Mouse (Mus musculus) hindbrain, postnatal 0 days (tissue): ENCODE data around the gene Clec4a3. TPM values are rescaled to one million over a fixed set of nuclear protein-coding genes. Genes with fewer than 3 reads are reported as not detected.
"Not testable (repeated sequence)": the region's sequence is repeated elsewhere in the genome, so short reads cannot be mapped to it uniquely, and the experiment has no call there.

Experiments
- ATAC-seq: fragments of 200-750 bp; cut with Nextera tagmentation; 2 replicates; pipeline ENCODE4 v1.8.0; 2017; ENCODE audit warnings: mild to moderate bottlenecking, moderate TSS enrichment, moderate library complexity
- DNase-seq: peaks from one replicate; pipeline ENCODE4 v3.0.0-alpha.2; 2015; ENCODE audit warnings: low spot score
- H3K27ac ChIP-seq: fragments of 300-500 bp; sonication (generic); 2 replicates; pipeline ENCODE4 v1.5.1; 2014; ENCODE audit warnings: mild to moderate bottlenecking
- H3K27me3 ChIP-seq: fragments of 300-500 bp; sonication (generic); 2 replicates; pipeline ENCODE4 v1.6.1; 2014; ENCODE audit warnings: low read length, mixed read lengths; ENCODE audit not compliant: insufficient read depth
- H3K36me3 ChIP-seq: fragments of 300-500 bp; sonication (generic); 2 replicates; pipeline ENCODE4 v1.6.1; 2014; ENCODE audit warnings: low read length, mixed read lengths; ENCODE audit not compliant: insufficient read depth
- H3K4me1 ChIP-seq: fragments of 300-500 bp; sonication (generic); 2 replicates; pipeline ENCODE4 v1.6.1; 2014; ENCODE audit warnings: antibody characterized with exemption, low read length, mixed read lengths; ENCODE audit not compliant: insufficient read depth
- H3K4me2 ChIP-seq: fragments of 300-500 bp; sonication (generic); 2 replicates; pipeline ENCODE4 v1.6.1; 2014; ENCODE audit warnings: low read depth, mild to moderate bottlenecking, low read length, moderate library complexity, mixed read lengths
- H3K4me3 ChIP-seq: fragments of 300-500 bp; sonication (generic); 2 replicates; pipeline ENCODE4 v1.5.1; 2014; ENCODE audit warnings: low read length
- H3K9ac ChIP-seq: fragments of 300-500 bp; sonication (generic); replicated peaks from 2 replicates; pipeline ENCODE4 v1.6.1; 2014; ENCODE audit warnings: mild to moderate bottlenecking, low read length, moderate library complexity, mixed read lengths
- H3K9me3 ChIP-seq: fragments of 300-500 bp; sonication (generic); 2 replicates; pipeline ENCODE4 v1.6.1; 2016; ENCODE audit warnings: low read length, mixed read lengths
- CTCF ChIP-seq: IDR thresholded peaks from 2 replicates; pipeline ENCODE4 v1.5.1; 2016; ENCODE audit warnings: antibody characterized with exemption, control low read depth, low read depth
- WGBS: fragments of 180-500 bp; shearing (Covaris S2); extraction: QIAGEN DNeasy Blood & Tissue Kit; methylation state at CpG from one replicate; pipeline ENCODE4 v1.1.7; 2014; 5-methylcytosine and 5-hydroxymethylcytosine counted together
- polyA plus RNA-seq: library from polyadenylated mRNA; unstranded; fragments of >200 nt; fragmentation: Nextera tagmentation; extraction: Ambion mirVana; gene quantifications from 2 replicates; pipeline ENCODE4 v1.2.1, GENCODE M21; 2015
- total RNA-seq: library from RNA; depleted of rRNA; stranded (reverse); fragments of >200 nt; gene quantifications from 2 replicates; pipeline ENCODE4 v1.2.3, GENCODE M21; 2014; rRNA removed

The Clec4a3 gene
- total and polyA plus RNA-seq, 2 experiments from 2014 or later, result 0.78 to 1.7 TPM

- DNase-seq (no peak), ATAC-seq (no peak)
- 0 out of 2 replicates have a peak, but pooled peaks cover 4% of the 10 kb centered on the region for H3K9me3 ChIP-seq
- 86% methylated on average over 2 of the region's 2 CpGs for WGBS
- no peaks in the 10 kb centered on the region for H3K27me3 ChIP-seq
- H3K4me1 ChIP-seq, result no peaks in the 10 kb centered on the region
- H3K4me3 ChIP-seq, result no peak overlapping the region
- H3K4me2 ChIP-seq, result no peak overlapping the region
- H3K27ac ChIP-seq, result no peak overlapping the region
- TF ChIP-seq CTCF, result no peak
- no peaks in the 10 kb centered on the region for H3K36me3 ChIP-seq
- H3K9ac ChIP-seq, result no peak overlapping the region
Measured at GRCm38 (mm10) chr6:122969048-122969447, 16.7 kb downstream of the Clec4a3 start.

GRCm38 (mm10) chr6:122989876-122990437 is 37.6 kb downstream of the Clec4a3 start, which contains the start of gene Clec4a4:
Gene Clec4a4 (plus strand): TSS chr6:122990367.
- no peak within 1 kb of the TSS for H3K9ac ChIP-seq
- H3K27ac ChIP-seq, result no peak within 1 kb of the TSS
- H3K4me1 ChIP-seq, result no peaks in the 10 kb centered on the region
- 88% methylated on average over 6 of the region's 6 CpGs for WGBS
- no peaks in the 10 kb centered on the region for H3K27me3 ChIP-seq
- H3K4me3 ChIP-seq, result no peak within 1 kb of the TSS
- peaks cover 8% of the 10 kb centered on the region; the same call in 1 of the 2 replicates for H3K9me3 ChIP-seq
- no peaks in the 10 kb centered on the region for H3K36me3 ChIP-seq
- no peak for DNase-seq
- H3K4me2 ChIP-seq, result no peak within 1 kb of the TSS
- ATAC-seq, result no peak
- TF ChIP-seq CTCF, result no peak

GRCm38 (mm10) chr6:123004696-123005095 is 52.4 kb downstream of the Clec4a3 start:
- not testable (repeated sequence) for H3K27ac ChIP-seq, H3K9ac ChIP-seq, DNase-seq, ATAC-seq, H3K4me3 ChIP-seq, H3K36me3 ChIP-seq, H3K4me1 ChIP-seq, H3K9me3 ChIP-seq, H3K27me3 ChIP-seq, H3K4me2 ChIP-seq
- 77% methylated on average over 2 of the region's 2 CpGs for WGBS

GRCm38 (mm10) chr6:123005591-123005990 is 53.3 kb downstream of the Clec4a3 start:
- H3K4me3 ChIP-seq, result no peak overlapping the region
- WGBS, result 70% methylated on average over 1 of the region's 1 CpGs
- H3K36me3 ChIP-seq, result no peaks in the 10 kb centered on the region
- no peak for TF ChIP-seq CTCF
- no peak overlapping the region for H3K27ac ChIP-seq
- H3K4me2 ChIP-seq, result no peak overlapping the region
- no peak overlapping the region for H3K9ac ChIP-seq
- no peaks in the 10 kb centered on the region for H3K27me3 ChIP-seq
- ATAC-seq (no peak), DNase-seq (no peak)
- H3K9me3 ChIP-seq, result no peaks in the 10 kb centered on the region
- H3K4me1 ChIP-seq, result no peaks in the 10 kb centered on the region

Other genes with a start within 250 kb of the Clec4a3 start
- not detected in 2 replicates for gene Nanog, start 245.0 kb upstream of the Clec4a3 start, total RNA-seq
- gene Nanog, start 245.0 kb upstream of the Clec4a3 start, polyA plus RNA-seq, result 0.15 and 0.16 TPM in 2 replicates
- 108 and 129 TPM in 2 replicates for gene Slc2a3, start 150.9 kb upstream of the Clec4a3 start, total RNA-seq
- gene Slc2a3, start 150.9 kb upstream of the Clec4a3 start, polyA plus RNA-seq, result 48.9 and 49.7 TPM in 2 replicates
- gene Foxj2, start 132.6 kb upstream of the Clec4a3 start, total RNA-seq, result 20.1 and 32.5 TPM in 2 replicates
- gene Foxj2, start 132.6 kb upstream of the Clec4a3 start, polyA plus RNA-seq, result 5.9 and 6.9 TPM in 2 replicates
- gene C3ar1, start 96.4 kb upstream of the Clec4a3 start, total RNA-seq, result 1.3 and 2.2 TPM in 2 replicates
- 1.4 and 1.5 TPM in 2 replicates for gene C3ar1, start 96.4 kb upstream of the Clec4a3 start, polyA plus RNA-seq
- gene Necap1, start 78.0 kb upstream of the Clec4a3 start, total RNA-seq, result 119 and 121 TPM in 2 replicates
- gene Necap1, start 78.0 kb upstream of the Clec4a3 start, polyA plus RNA-seq, result 158 and 162 TPM in 2 replicates
- gene Clec4a1, start 30.7 kb upstream of the Clec4a3 start, total RNA-seq, result 0.18 and 0.63 TPM in 2 replicates
- gene Clec4a1, start 30.7 kb upstream of the Clec4a3 start, polyA plus RNA-seq, result 1.5 and 1.6 TPM in 2 replicates
- gene Clec4a4, start 37.9 kb downstream of the Clec4a3 start, total RNA-seq, result not detected in 2 replicates
- gene Clec4a4, start 37.9 kb downstream of the Clec4a3 start, polyA plus RNA-seq, result not detected in 2 replicates
- gene Clec4b1, start 97.4 kb downstream of the Clec4a3 start, total RNA-seq, result not detected in 2 replicates
- gene Clec4b1, start 97.4 kb downstream of the Clec4a3 start, polyA plus RNA-seq, result not detected in 2 replicates
- 0.89 TPM in 1 of 2 replicates, not detected in the other for gene Clec4a2, start 153.9 kb downstream of the Clec4a3 start, total RNA-seq
- 1.3 and 2.2 TPM in 2 replicates for gene Clec4a2, start 153.9 kb downstream of the Clec4a3 start, polyA plus RNA-seq
- not detected in 2 replicates for gene Clec4b2, start 220.4 kb downstream of the Clec4a3 start, total RNA-seq
- not detected in 2 replicates for gene Clec4b2, start 220.4 kb downstream of the Clec4a3 start, polyA plus RNA-seq